Mouse (Mus musculus) forebrain, embryonic 10.5 days (tissue): ENCODE data around the gene Tenm4. TPM values are rescaled to one million over a fixed set of nuclear protein-coding genes. Genes with fewer than 3 reads are reported as not detected.

Source experiments
- DNase-seq: peaks from one replicate; pipeline ENCODE4 v3.0.0-alpha.2; 2017; ENCODE audit warnings: low spot score; ENCODE audit errors: extremely low spot score
- H3K27ac ChIP-seq: fragments of 300-500 bp; sonication (generic); 2 replicates; pipeline ENCODE4 v1.5.1; 2016; ENCODE audit warnings: mild to moderate bottlenecking
- H3K27me3 ChIP-seq: fragments of 300-500 bp; sonication (generic); 2 replicates; pipeline ENCODE4 v1.6.1; 2016; ENCODE audit warnings: mild to moderate bottlenecking; ENCODE audit not compliant: poor library complexity, severe bottlenecking
- H3K36me3 ChIP-seq: fragments of 300-500 bp; sonication (generic); replicated peaks from 2 replicates; pipeline ENCODE4 v1.6.1; 2016; ENCODE audit warnings: mild to moderate bottlenecking, moderate library complexity
- H3K4me1 ChIP-seq: fragments of 300-500 bp; sonication (generic); 2 replicates; pipeline ENCODE4 v1.6.1; 2016
- H3K4me3 ChIP-seq: fragments of 300-500 bp; sonication (generic); 2 replicates; pipeline ENCODE4 v1.5.1; 2016; ENCODE audit warnings: mild to moderate bottlenecking, moderate library complexity
- H3K9me3 ChIP-seq: fragments of 300-500 bp; sonication (generic); 2 replicates; pipeline ENCODE4 v1.6.1; 2016; ENCODE audit warnings: mild to moderate bottlenecking, moderate library complexity
- WGBS: fragments of 180-500 bp; shearing (Covaris S2); methylation state at CpG from one replicate; pipeline ENCODE4 v1.1.7; 2016; 5-methylcytosine and 5-hydroxymethylcytosine counted together
- polyA plus RNA-seq: library from polyadenylated mRNA; unstranded; fragments of >200 nt; fragmentation: Nextera tagmentation; extraction: Ambion mirVana; gene quantifications from 2 replicates; pipeline ENCODE4 v1.2.1, GENCODE M21; 2016

Gene Tenm4
- polyA plus RNA-seq, 1 experiment from 2014 or later: 27.9 TPM

- H3K4me1 ChIP-seq: peaks cover 37% of the 10 kb centered on the region
- peaks cover 49% of the 10 kb centered on the region for H3K36me3 ChIP-seq
- 88% methylated on average over 5 of the region's 5 CpGs for whole genome bisulfite sequencing
- no peak overlapping the region for H3K4me3 ChIP-seq
- peaks cover 89% of the 10 kb centered on the region for H3K27me3 ChIP-seq
- no peaks in the 10 kb centered on the region for H3K9me3 ChIP-seq
- no peak for DNase-seq
- peak overlapping the region; percentile 22; the same call in 1 of the 2 replicates for H3K27ac ChIP-seq
Observed at GRCm38 (mm10) chr7:96720465-96720864, 549.4 kb downstream of the Tenm4 start.

- WGBS: 68% methylated on average over 3 of the region's 3 CpGs
- Histone ChIP-seq H3K36me3 (peaks cover 42% of the 10 kb centered on the region), H3K9me3 (no peaks in the 10 kb centered on the region), H3K4me1 (peaks cover 31% of the 10 kb centered on the region), H3K4me3 (no peak overlapping the region), H3K27me3 (peaks cover 87% of the 10 kb centered on the region), H3K27ac (no peak overlapping the region)
- no peak for DNase-seq
Observed at GRCm38 (mm10) chr7:96722796-96723195, 551.8 kb downstream of the Tenm4 start.

- DNase-seq: no peak
- Histone ChIP-seq H3K9me3 (no peaks in the 10 kb centered on the region), H3K4me3 (no peak overlapping the region), H3K27ac (no peak overlapping the region), H3K36me3 (peaks cover 57% of the 10 kb centered on the region), H3K4me1 (peaks cover 3% of the 10 kb centered on the region), H3K27me3 (peaks cover 96% of the 10 kb centered on the region)
- 96% methylated on average over 5 of the region's 5 CpGs for WGBS
Observed at GRCm38 (mm10) chr7:96725603-96726002, 554.6 kb downstream of the Tenm4 start.

GRCm38 (mm10) chr7:96730360-96730759, 559.3 kb downstream of the Tenm4 start:
- WGBS: 90% methylated on average over 1 of the region's 1 CpGs
- no peaks in the 10 kb centered on the region for H3K9me3 ChIP-seq
- peaks cover 14% of the 10 kb centered on the region for H3K4me1 ChIP-seq
- H3K36me3 ChIP-seq: peaks cover 32% of the 10 kb centered on the region
- H3K27me3 ChIP-seq: peaks cover 63% of the 10 kb centered on the region
- no peak overlapping the region for H3K4me3 ChIP-seq
- DNase-seq: no peak
- H3K27ac ChIP-seq: no peak overlapping the region

DNA sequence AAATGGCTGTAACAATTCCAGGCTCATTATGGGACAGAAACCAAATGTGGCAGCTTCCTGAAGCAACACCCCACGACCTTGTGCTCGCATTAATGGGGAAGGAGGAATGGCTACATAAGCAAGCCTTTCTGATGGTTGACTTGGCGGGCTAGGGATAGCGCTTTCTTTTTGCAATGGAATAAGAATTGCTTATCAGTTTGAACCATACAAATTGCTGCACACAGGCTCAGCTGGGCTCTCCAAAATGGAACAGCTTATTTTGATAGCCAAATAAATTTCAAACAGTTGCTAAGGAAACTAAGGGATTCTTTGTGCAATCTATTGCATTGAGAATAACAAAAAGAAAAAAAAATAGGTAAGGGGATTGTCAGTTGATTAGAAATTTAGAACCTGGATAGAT, 560.9 kb downstream of the Tenm4 start:
- 94% methylated on average over 4 of the region's 4 CpGs for WGBS
- Histone ChIP-seq H3K4me1 (peaks cover 14% of the 10 kb centered on the region), H3K4me3 (no peak overlapping the region), H3K27ac (no peak overlapping the region), H3K36me3 (peaks cover 40% of the 10 kb centered on the region), H3K27me3 (peaks cover 47% of the 10 kb centered on the region), H3K9me3 (no peaks in the 10 kb centered on the region)
- DNase-seq: no peak

- no peak for DNase-seq
- H3K36me3 ChIP-seq: peaks cover 51% of the 10 kb centered on the region
- H3K27me3 ChIP-seq: peaks cover 31% of the 10 kb centered on the region
- H3K27ac ChIP-seq: no peak overlapping the region
- H3K9me3 ChIP-seq: no peaks in the 10 kb centered on the region
- WGBS: 86% methylated on average over 7 of the region's 7 CpGs
- no peak overlapping the region for H3K4me3 ChIP-seq
- peaks cover 19% of the 10 kb centered on the region for H3K4me1 ChIP-seq
Observed at GRCm38 (mm10) chr7:96734315-96735058, 563.4 kb downstream of the Tenm4 start.

GRCm38 (mm10) chr7:96740631-96741030, 569.6 kb downstream of the Tenm4 start:
- peaks cover 5% of the 10 kb centered on the region; the same call in 1 of the 2 replicates for H3K27me3 ChIP-seq
- peaks cover 35% of the 10 kb centered on the region for H3K36me3 ChIP-seq
- no peak overlapping the region for H3K27ac ChIP-seq
- no peak for DNase-seq
- H3K9me3 ChIP-seq: no peaks in the 10 kb centered on the region
- H3K4me3 ChIP-seq: no peak overlapping the region
- peaks cover 43% of the 10 kb centered on the region for H3K4me1 ChIP-seq
- 82% methylated on average over 6 of the region's 6 CpGs for WGBS

- H3K27ac ChIP-seq: 0 out of 2 replicates have a peak overlapping the region, but pooled peaks have one; percentile 20
- H3K9me3 ChIP-seq: no peaks in the 10 kb centered on the region
- no peak for DNase-seq
- 0 out of 2 replicates have a peak, but pooled peaks cover 5% of the 10 kb centered on the region for H3K27me3 ChIP-seq
- H3K4me1 ChIP-seq: peaks cover 59% of the 10 kb centered on the region
- H3K4me3 ChIP-seq: no peak overlapping the region
- H3K36me3 ChIP-seq: peaks cover 19% of the 10 kb centered on the region
- 61% methylated on average over 7 of the region's 7 CpGs for WGBS
Observed at GRCm38 (mm10) chr7:96742221-96742620, 571.2 kb downstream of the Tenm4 start.

- Histone ChIP-seq H3K4me3 (no peak overlapping the region), H3K9me3 (no peaks in the 10 kb centered on the region), H3K27ac (peak overlapping the region; percentile 86), H3K4me1 (peaks cover 63% of the 10 kb centered on the region), H3K36me3 (peaks cover 6% of the 10 kb centered on the region; the same call in 1 of the 2 replicates), H3K27me3 (no peaks in the 10 kb centered on the region)
- 28% methylated on average over 6 of the region's 6 CpGs for WGBS
- DNase-seq: peak; percentile 50
Observed at GRCm38 (mm10) chr7:96745956-96746355, 574.9 kb downstream of the Tenm4 start.

DNA sequence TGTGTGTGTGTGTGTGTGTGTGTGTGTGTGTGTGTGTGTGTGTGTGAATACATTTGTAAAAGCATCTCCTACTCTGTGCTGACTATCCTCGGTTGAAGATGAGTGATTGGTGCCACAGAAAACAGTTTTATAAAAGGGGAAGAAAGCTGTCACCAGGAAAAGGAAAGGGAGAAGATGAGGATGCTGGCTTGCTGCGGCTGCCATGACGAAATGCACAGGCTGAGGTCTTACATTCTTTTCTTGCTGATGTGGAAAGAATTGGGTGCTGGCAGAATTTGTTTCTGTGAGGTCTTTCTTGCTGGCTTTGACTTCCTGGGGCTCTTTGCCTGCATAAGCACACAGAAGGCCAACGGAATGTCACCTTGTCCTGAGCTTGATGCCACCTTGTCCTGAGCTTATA, 575.7 kb downstream of the Tenm4 start:
- H3K4me1 ChIP-seq: peaks cover 59% of the 10 kb centered on the region
- peak overlapping the region; percentile 86 for H3K27ac ChIP-seq
- no peak for DNase-seq
- no peaks in the 10 kb centered on the region for H3K27me3 ChIP-seq
- H3K9me3 ChIP-seq: no peaks in the 10 kb centered on the region
- peaks cover 6% of the 10 kb centered on the region; the same call in 1 of the 2 replicates for H3K36me3 ChIP-seq
- WGBS: 80% methylated on average over 4 of the region's 4 CpGs
- H3K4me3 ChIP-seq: no peak overlapping the region

DNA sequence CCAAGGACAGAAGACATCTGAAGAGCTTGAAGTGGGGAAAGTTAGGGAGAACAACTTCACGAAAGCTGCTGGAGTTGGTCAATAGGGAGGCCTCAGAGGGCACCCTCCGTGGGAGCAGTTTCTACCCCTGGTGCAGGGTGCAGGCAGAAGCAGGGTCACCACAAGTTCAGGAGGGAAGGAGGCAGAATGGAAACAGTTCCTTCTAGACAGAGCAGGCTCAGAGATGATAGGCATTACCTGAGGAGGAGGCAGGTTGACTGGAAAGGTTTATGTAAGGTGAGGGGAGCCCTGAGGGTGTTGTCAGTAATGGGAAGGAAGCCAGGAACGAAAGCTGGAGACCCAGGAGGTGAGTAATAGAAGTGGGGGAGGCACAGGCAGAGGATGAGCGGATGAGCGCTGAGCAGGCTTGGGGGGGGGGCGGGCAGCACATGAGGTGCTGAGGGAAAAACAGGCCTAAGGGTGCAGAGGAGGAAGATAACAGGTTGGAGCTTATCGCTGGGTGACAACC, 577.5 kb downstream of the Tenm4 start:
- Histone ChIP-seq H3K27me3 (no peaks in the 10 kb centered on the region), H3K4me1 (peaks cover 46% of the 10 kb centered on the region), H3K27ac (peak overlapping the region; percentile 70), H3K9me3 (no peaks in the 10 kb centered on the region), H3K4me3 (no peak overlapping the region), H3K36me3 (peaks cover 10% of the 10 kb centered on the region)
- no peak for DNase-seq
- WGBS: 80% methylated on average over 7 of the region's 7 CpGs

GRCm38 (mm10) chr7:96749753-96750152, 578.7 kb downstream of the Tenm4 start:
- DNase-seq: peak; percentile 26
- H3K27me3 ChIP-seq: peaks cover 1% of the 10 kb centered on the region
- 66% methylated on average over 8 of the region's 8 CpGs for WGBS
- no peak overlapping the region for H3K4me3 ChIP-seq
- H3K9me3 ChIP-seq: no peaks in the 10 kb centered on the region
- peak overlapping the region; percentile 70 for H3K27ac ChIP-seq
- H3K36me3 ChIP-seq: peaks cover 4% of the 10 kb centered on the region
- H3K4me1 ChIP-seq: peaks cover 58% of the 10 kb centered on the region

GRCm38 (mm10) chr7:96751236-96751635, 580.2 kb downstream of the Tenm4 start:
- H3K4me3 ChIP-seq: no peak overlapping the region
- H3K36me3 ChIP-seq: peaks cover 4% of the 10 kb centered on the region
- H3K9me3 ChIP-seq: no peaks in the 10 kb centered on the region
- H3K27ac ChIP-seq: no peak overlapping the region
- WGBS: 95% methylated on average over 2 of the region's 2 CpGs
- peaks cover 58% of the 10 kb centered on the region for H3K4me1 ChIP-seq
- peaks cover 10% of the 10 kb centered on the region for H3K27me3 ChIP-seq
- DNase-seq: no peak
